Mouse (Mus musculus) layer of hippocampus, adult 18-20 months (tissue): ENCODE results near the gene Abhd17a. TPM values are rescaled to one million over a fixed set of nuclear protein-coding genes. Genes with fewer than 3 reads are reported as not detected.

Source experiments
- DNase-seq, 2 experiments: peaks; one replicate each; pipeline ENCODE4 v3.0.0; 2022; ENCODE audit warnings: low spot score in 2 of 2
- long read RNA-seq: library from polyadenylated mRNA; stranded (forward); transcript quantifications from one replicate; pipeline ENCODE4 v2.0.0, GENCODE M21; 2021
- total RNA-seq, 2 experiments: library from RNA; stranded (reverse); gene quantifications; 2 replicates each; pipeline ENCODE4 v1.2.3; 2021

Gene Abhd17a
- total RNA-seq = 100 to 1,000 TPM; 166 to 168 TPM
- long read RNA-seq, transcript Abhd17a-201 (5 exons, 1,468 nt) = major isoform, 162 of 341 reads
- long read RNA-seq, partial matches to known transcripts = 10 of 341 reads
- long read RNA-seq, other reads (novel, unspliced or antisense) = 169 of 341 reads

- DNase-seq = peak; percentile 93 to 94
These were observed at the start of gene Abhd17a for GRCm38 (mm10) chr10:80589879-80590854. TSS of gene Abhd17a (minus strand) at chr10:80590341.

GRCm38 (mm10) chr10:80635345-80635744 is 45.2 kb upstream of the Abhd17a start:
- no peak for DNase-seq

GRCm38 (mm10) chr10:80628925-80629324 is 38.8 kb upstream of the Abhd17a start:
- no peak for DNase-seq

GRCm38 (mm10) chr10:80627685-80628084 is 37.5 kb upstream of the Abhd17a start:
- DNase-seq = no peak

GRCm38 (mm10) chr10:80625764-80626163 is 35.6 kb upstream of the Abhd17a start:
- DNase-seq = no peak

GRCm38 (mm10) chr10:80623457-80624191 is 33.5 kb upstream of the Abhd17a start:
- peak in 1 of 2 experiments; percentile 62 for DNase-seq

GRCm38 (mm10) chr10:80622661-80623456 is 32.7 kb upstream of the Abhd17a start, which contains the start of gene Csnk1g2:
TSS of gene Csnk1g2 (plus strand) at chr10:80622838.
- peak in 1 of 2 experiments; percentile 53 for DNase-seq

- peak; percentile 99 to 100 for DNase-seq
These were observed 32.0 kb upstream of the Abhd17a start for GRCm38 (mm10) chr10:80621940-80622660.

GRCm38 (mm10) chr10:80621690-80621939 is 31.5 kb upstream of the Abhd17a start:
- no peak for DNase-seq

- no peak for DNase-seq
These were observed 30.9 kb upstream of the Abhd17a start for GRCm38 (mm10) chr10:80620796-80621689.

GRCm38 (mm10) chr10:80620365-80620764 is 30.2 kb upstream of the Abhd17a start:
- DNase-seq = no peak

- no peak for DNase-seq
These were observed 29.5 kb upstream of the Abhd17a start for GRCm38 (mm10) chr10:80619465-80620244.

- DNase-seq = no peak
These were observed 28.0 kb upstream of the Abhd17a start for GRCm38 (mm10) chr10:80618181-80618580.

GRCm38 (mm10) chr10:80614351-80614750 is 24.2 kb upstream of the Abhd17a start:
- no peak for DNase-seq

GRCm38 (mm10) chr10:80613821-80614220 is 23.7 kb upstream of the Abhd17a start:
- DNase-seq = no peak

- DNase-seq = no peak
These were observed 21.8 kb upstream of the Abhd17a start for GRCm38 (mm10) chr10:80611905-80612304.

- peak in 1 of 2 experiments; percentile 40 for DNase-seq
These were observed 20.9 kb upstream of the Abhd17a start for GRCm38 (mm10) chr10:80611024-80611423.

- DNase-seq = no peak
These were observed 20.1 kb upstream of the Abhd17a start for GRCm38 (mm10) chr10:80610116-80610785.
